Mouse (Mus musculus): ENCODE data around the gene Tab1. TPM values are rescaled to one million over a fixed set of nuclear protein-coding genes. Genes with fewer than 3 reads are reported as not detected.

Gene Tab1
- total RNA-seq, 1 experiment = 16.6 TPM

DNA sequence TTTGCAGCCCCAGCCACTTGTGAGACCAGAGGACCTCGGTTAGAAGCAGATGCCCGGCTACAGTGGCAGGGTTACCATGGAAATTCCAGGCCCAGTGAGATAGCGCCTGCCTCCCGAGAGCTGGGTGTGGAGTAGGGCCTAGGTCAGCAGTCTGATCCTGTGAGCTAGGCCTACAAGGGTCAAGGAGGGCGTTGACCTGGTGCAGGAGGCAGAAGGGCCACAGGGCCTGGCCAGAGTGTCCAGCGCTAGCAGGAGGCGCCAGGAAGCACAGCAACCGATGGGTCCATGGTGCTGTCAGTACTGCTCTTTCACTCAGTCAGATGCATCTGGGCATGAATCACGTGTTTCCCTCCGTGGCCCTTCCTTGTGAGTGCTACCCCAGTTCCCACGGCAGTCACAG lies 20.8 kb downstream of the Tab1 start:
- Histone ChIP-seq H3K27ac (ENCODE audit: insufficient read depth, low read depth, low read length, poor library complexity, severe bottlenecking) (no peak overlapping the region), H3K4me1 (ENCODE audit: control insufficient read depth in 2 of 2, insufficient read depth in 2 of 2, low read length in 2 of 2, poor library complexity in 1 of 2) (peaks cover 8 to 12% of the 10 kb centered on the region in 2 experiments), H3K4me3 (ENCODE audit: insufficient read depth in 1 of 2, low read depth in 1 of 2, low read length in 2 of 2, poor library complexity in 1 of 2, severe bottlenecking in 1 of 2) (no peak overlapping the region), H3K9ac (ENCODE audit: insufficient read depth, low read depth, low read length, poor library complexity, severe bottlenecking) (no peak overlapping the region), H3K9me3 (ENCODE audit: control insufficient read depth, insufficient read depth, low read depth, low read length) (no peaks in the 10 kb centered on the region), H3K36me3 (ENCODE audit: control insufficient read depth, insufficient read depth, low read length, poor library complexity, severe bottlenecking) (peaks cover 30% of the 10 kb centered on the region; the same call in 1 of the 2 replicates)
- TF ChIP-seq ZC3H11A (IDR thresholded peaks at IDR 0.05; ENCODE audit: borderline replicate concordance, low read depth, low read length) (no peak), MAFK (IDR thresholded peaks at IDR 0.05; ENCODE audit: insufficient read depth, low read depth, low read length) (no peak), HCFC1 (IDR thresholded peaks at IDR 0.05; ENCODE audit: borderline replicate concordance, insufficient read depth, low read length) (no peak), ZNF384 (IDR thresholded peaks at IDR 0.05; ENCODE audit: low read depth, low read length) (no peak), CHD2 (IDR thresholded peaks at IDR 0.05; ENCODE audit: low read depth, low read length) (no peak)
- in situ Hi-C loops (cut with MboI; ENCODE audit: low sequenced_read_pairs in 2 of 2, unreplicated experiment in 2 of 2) = no loop called here
- DNase-seq (ENCODE audit: low read depth, low spot score) = no peak

- Histone ChIP-seq H3K4me3 (ENCODE audit: insufficient read depth in 1 of 2, low read depth in 1 of 2, low read length in 2 of 2, poor library complexity in 1 of 2, severe bottlenecking in 1 of 2) (no peak overlapping the region), H3K9me3 (ENCODE audit: control insufficient read depth, insufficient read depth, low read depth, low read length) (no peaks in the 10 kb centered on the region), H3K27ac (ENCODE audit: insufficient read depth, low read depth, low read length, poor library complexity, severe bottlenecking) (no peak overlapping the region), H3K4me1 (ENCODE audit: control insufficient read depth in 2 of 2, insufficient read depth in 2 of 2, low read length in 2 of 2, poor library complexity in 1 of 2) (peaks cover 17 to 27% of the 10 kb centered on the region in 2 experiments), H3K9ac (ENCODE audit: insufficient read depth, low read depth, low read length, poor library complexity, severe bottlenecking) (no peak overlapping the region), H3K36me3 (ENCODE audit: control insufficient read depth, insufficient read depth, low read length, poor library complexity, severe bottlenecking) (peaks cover 25% of the 10 kb centered on the region; the same call in 1 of the 2 replicates)
- TF ChIP-seq HCFC1 (IDR thresholded peaks at IDR 0.05; ENCODE audit: borderline replicate concordance, insufficient read depth, low read length) = no peak
- in situ Hi-C loops (cut with MboI; ENCODE audit: low sequenced_read_pairs in 2 of 2, unreplicated experiment in 2 of 2) = no loop called here
- DNase-seq (ENCODE audit: low read depth, low spot score) = no peak
These were observed 22.8 kb downstream of the Tab1 start for GRCm38 (mm10) chr15:80155707-80156106.

DNA sequence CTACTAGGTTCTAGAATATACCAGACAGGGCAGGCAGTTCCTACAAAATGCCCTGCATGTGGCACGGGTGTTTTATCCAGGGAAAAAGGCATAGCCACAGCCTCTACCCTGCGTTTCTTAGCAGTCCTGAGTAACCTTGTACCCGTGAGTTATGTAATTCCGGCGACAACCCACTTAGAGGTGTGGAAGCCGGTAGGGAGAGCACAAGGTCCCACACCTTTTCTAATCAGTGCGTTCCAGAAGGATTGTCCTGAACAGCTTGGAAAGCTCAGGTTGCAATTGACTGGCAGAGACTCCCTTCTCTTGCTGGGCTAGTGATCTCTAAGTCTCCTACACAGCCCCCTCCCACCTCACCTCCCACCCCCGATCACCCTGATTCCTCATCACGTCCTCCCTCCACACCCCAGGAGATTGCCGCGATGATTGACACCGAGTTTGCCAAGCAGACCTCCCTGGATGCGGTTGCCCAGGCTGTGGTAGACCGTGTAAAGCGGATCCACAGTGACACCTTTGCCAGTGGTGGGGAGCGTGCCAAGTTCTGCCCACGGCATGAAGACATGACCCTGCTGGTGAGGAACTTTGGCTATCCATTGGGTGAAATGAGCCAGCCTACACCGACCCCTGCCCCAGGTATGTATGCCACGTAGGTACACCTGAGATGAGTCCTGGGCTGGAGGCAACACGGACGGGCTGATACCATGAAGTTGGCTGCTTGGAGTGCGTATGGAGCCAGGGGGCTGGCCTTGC lies 24.4 kb downstream of the Tab1 start:
- no peak overlapping the region for H3K4me3 ChIP-seq (ENCODE audit: insufficient read depth in 1 of 2, low read depth in 1 of 2, low read length in 2 of 2, poor library complexity in 1 of 2, severe bottlenecking in 1 of 2)
- in situ Hi-C loops (cut with MboI; ENCODE audit: low sequenced_read_pairs in 2 of 2, unreplicated experiment in 2 of 2) = no loop called here
- peaks cover 18 to 34% of the 10 kb centered on the region in 2 experiments for H3K4me1 ChIP-seq (ENCODE audit: control insufficient read depth in 2 of 2, insufficient read depth in 2 of 2, low read length in 2 of 2, poor library complexity in 1 of 2)
- no peaks in the 10 kb centered on the region for H3K9me3 ChIP-seq (ENCODE audit: control insufficient read depth, insufficient read depth, low read depth, low read length)
- no peak overlapping the region for H3K9ac ChIP-seq (ENCODE audit: insufficient read depth, low read depth, low read length, poor library complexity, severe bottlenecking)
- TF ChIP-seq MAFK (IDR thresholded peaks at IDR 0.05; ENCODE audit: insufficient read depth, low read depth, low read length) = no peak
- no peak for TF ChIP-seq ZNF384 (IDR thresholded peaks at IDR 0.05; ENCODE audit: low read depth, low read length)
- no peak for TF ChIP-seq ZC3H11A (IDR thresholded peaks at IDR 0.05; ENCODE audit: borderline replicate concordance, low read depth, low read length)
- no peak for TF ChIP-seq CHD2 (IDR thresholded peaks at IDR 0.05; ENCODE audit: low read depth, low read length)
- TF ChIP-seq HCFC1 (IDR thresholded peaks at IDR 0.05; ENCODE audit: borderline replicate concordance, insufficient read depth, low read length) = no peak
- DNase-seq (ENCODE audit: low read depth, low spot score) = no peak
- H3K36me3 ChIP-seq (ENCODE audit: control insufficient read depth, insufficient read depth, low read length, poor library complexity, severe bottlenecking) = peaks cover 34% of the 10 kb centered on the region
- H3K27ac ChIP-seq (ENCODE audit: insufficient read depth, low read depth, low read length, poor library complexity, severe bottlenecking) = no peak overlapping the region

GRCm38 (mm10) chr15:80158001-80158706 lies 25.2 kb downstream of the Tab1 start:
- DNase-seq (ENCODE audit: low read depth, low spot score) = no peak
- H3K9ac ChIP-seq (ENCODE audit: insufficient read depth, low read depth, low read length, poor library complexity, severe bottlenecking) = no peak overlapping the region
- in situ Hi-C loops (cut with MboI; ENCODE audit: low sequenced_read_pairs in 2 of 2, unreplicated experiment in 2 of 2) = no loop called here
- peaks cover 18 to 31% of the 10 kb centered on the region in 2 experiments for H3K4me1 ChIP-seq (ENCODE audit: control insufficient read depth in 2 of 2, insufficient read depth in 2 of 2, low read length in 2 of 2, poor library complexity in 1 of 2)
- no peaks in the 10 kb centered on the region for H3K9me3 ChIP-seq (ENCODE audit: control insufficient read depth, insufficient read depth, low read depth, low read length)
- H3K27ac ChIP-seq (ENCODE audit: insufficient read depth, low read depth, low read length, poor library complexity, severe bottlenecking) = no peak overlapping the region; the same call in 1 of the 2 replicates
- peaks cover 34% of the 10 kb centered on the region for H3K36me3 ChIP-seq (ENCODE audit: control insufficient read depth, insufficient read depth, low read length, poor library complexity, severe bottlenecking)
- H3K4me3 ChIP-seq (ENCODE audit: insufficient read depth in 1 of 2, low read depth in 1 of 2, low read length in 2 of 2, poor library complexity in 1 of 2, severe bottlenecking in 1 of 2) = no peak overlapping the region
- no peak for TF ChIP-seq CHD2 (IDR thresholded peaks at IDR 0.05; ENCODE audit: low read depth, low read length)
- no peak for TF ChIP-seq ZC3H11A (IDR thresholded peaks at IDR 0.05; ENCODE audit: borderline replicate concordance, low read depth, low read length)
- no peak for TF ChIP-seq HCFC1 (IDR thresholded peaks at IDR 0.05; ENCODE audit: borderline replicate concordance, insufficient read depth, low read length)
- TF ChIP-seq ZNF384 (IDR thresholded peaks at IDR 0.05; ENCODE audit: low read depth, low read length) = no peak
- TF ChIP-seq MAFK (IDR thresholded peaks at IDR 0.05; ENCODE audit: insufficient read depth, low read depth, low read length) = no peak

All from ES-E14 (cell line).